Mouse (Mus musculus) A20 (cell line): ENCODE data around the gene Nipsnap1.
A peak's percentile ranks its signal among the peaks of the same experiment; 100 is the strongest.

Experiments used
- DNase-seq: peaks from one replicate; pipeline ENCODE4 v3.0.0-alpha.2; 2011; ENCODE audit warnings: low read depth, low spot score

The Nipsnap1 gene

DNA sequence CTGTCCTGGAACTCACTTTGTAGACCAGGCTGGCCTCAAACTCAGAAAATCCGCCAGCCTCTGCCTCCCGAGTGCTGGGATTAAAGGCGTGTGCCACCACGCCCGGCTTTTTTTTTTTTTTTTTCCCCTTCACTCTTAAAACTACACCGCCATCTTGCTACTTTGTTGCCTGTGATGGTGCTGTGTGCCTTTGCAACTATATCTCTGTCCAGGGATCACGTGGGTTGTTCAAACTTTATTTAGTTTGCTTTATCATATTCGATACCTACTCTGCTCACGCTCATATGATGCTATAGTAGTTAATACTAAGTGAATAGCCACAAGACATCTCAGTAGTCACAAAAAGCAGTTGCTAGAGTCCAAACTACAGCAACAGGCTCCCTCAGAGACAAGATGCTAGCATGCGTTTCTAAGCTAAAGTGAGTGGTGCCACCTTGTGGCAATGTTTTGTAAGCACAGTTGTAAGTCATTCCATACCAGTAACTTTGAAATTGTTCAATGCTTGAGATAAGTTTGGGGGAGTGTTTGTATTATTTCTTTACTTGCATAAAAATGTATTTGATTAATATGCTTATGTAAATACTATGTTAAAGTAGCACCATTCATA, 8.0 kb upstream of the Nipsnap1 start:
- peak; percentile 76 for DNase-seq

DNA sequence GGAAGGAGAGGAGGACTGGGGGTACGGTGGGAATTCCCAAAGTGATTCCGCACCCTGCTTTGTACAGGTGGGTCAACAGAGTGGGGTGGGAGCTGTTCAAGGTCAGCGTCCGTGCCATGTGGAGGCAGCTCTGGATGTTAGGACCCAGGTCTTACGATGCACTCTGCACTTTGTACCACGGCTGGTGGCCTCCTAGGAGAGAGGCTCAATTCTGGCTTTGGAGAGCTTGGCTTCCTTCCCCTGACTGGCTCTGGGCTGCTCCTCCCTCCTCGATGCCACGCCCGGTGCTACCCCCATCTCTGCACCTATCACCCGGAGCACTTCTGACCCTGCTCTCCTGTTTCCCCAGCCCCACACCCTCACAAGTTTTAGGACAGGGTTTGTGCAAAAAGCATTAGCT, 800 bp downstream of the Nipsnap1 start:
- DNase-seq: peak; percentile 44

DNA sequence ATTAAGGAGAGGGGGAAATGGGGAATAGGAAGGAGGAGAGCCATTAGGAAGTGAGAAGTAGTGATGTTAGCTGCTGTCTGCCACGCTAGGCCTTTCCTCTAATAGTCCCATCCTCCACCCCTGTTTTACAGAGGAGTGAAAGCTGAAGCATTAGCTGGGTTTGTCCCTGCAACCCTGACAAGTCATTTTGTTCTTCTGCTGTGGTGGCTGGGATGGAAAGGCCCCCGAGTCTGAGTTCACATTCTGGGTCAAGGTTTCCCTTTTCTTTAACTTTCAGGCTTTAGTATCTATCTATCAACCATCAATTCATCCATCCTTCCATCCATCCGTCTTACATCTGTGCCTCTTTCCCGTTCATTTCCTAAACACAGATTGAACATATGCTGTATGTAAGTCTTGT, 7.3 kb downstream of the Nipsnap1 start:
- DNase-seq: peak; percentile 48

DNA sequence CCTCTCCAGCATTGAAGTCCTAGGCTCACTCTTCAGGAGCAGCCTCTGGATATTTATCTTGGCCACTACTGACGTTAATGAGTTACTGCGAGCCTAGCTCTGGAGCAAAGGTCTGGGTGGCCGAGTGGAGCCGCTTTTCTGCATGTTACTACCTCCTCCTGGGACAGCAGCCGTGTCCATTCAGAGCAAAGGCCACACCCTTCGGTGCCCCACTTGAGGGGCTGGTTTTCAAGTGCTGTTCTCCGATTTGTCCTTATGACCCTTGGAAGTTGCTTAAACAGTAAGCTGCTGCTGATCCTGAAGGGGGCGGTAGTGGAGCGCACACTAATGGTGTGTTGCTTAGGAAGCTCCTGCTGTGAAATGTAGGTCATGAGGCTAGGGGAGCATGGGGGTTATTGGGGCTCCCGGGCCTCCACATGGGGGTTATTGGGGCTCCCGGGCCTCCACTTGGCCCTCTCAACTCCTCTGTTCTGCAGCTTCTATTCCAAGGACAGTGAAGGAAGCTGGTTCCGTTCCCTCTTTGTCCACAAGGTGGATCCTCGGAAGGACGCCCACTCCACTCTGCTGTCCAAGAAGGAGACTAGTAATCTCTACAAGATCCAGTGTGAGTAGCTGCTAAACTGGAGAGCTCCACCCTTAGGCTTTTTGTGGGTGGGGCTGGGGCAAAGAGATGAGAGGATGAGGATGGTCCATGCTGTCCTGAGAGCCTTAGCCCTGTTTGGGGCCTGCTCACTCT, 9.3 kb downstream of the Nipsnap1 start:
- DNase-seq: peak; percentile 31

DNA sequence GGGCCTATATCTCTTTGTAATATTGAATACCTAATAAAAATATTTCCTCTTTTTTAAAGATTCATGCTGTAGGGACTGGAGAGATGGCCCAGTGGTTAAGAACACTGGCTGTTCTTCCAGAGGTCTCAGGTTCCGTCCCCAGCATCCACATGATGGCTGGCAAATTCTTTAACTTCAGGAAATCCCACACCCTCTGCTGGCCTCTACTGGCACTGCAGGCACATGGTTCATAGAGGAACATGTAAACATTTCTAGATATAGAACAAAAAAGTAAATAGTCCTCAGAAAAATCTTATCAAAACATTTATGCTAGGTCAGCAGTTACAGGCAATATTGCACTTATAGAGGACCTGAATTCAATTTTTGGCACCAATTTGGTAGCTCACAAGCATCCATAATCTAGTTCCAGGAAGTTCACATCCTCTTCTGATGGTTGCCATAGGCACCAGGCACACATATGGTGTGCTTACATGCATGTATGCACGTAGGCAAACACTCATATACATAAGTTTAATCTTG, 11.7 kb downstream of the Nipsnap1 start:
- DNase-seq: peak; percentile 55

DNA sequence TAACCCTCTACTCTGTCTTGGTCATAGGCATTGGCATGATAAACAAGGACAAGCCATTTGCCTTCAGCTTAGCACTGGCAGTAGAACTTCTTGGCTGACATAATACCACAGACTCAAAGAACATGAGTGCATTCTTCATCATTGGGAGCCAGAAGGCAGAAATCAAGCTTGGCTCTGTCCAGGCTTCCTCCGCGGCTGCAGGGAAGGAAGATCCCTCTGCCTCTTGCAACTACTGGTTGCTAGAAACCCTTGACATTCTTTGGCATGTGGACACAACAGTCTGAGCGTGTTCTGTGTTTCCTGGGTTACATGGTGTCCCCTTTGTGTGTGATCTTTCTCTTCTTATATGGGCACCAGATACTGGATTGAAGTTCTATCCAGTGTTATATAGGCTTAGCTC, 13.2 kb downstream of the Nipsnap1 start:
- DNase-seq: no peak

DNA sequence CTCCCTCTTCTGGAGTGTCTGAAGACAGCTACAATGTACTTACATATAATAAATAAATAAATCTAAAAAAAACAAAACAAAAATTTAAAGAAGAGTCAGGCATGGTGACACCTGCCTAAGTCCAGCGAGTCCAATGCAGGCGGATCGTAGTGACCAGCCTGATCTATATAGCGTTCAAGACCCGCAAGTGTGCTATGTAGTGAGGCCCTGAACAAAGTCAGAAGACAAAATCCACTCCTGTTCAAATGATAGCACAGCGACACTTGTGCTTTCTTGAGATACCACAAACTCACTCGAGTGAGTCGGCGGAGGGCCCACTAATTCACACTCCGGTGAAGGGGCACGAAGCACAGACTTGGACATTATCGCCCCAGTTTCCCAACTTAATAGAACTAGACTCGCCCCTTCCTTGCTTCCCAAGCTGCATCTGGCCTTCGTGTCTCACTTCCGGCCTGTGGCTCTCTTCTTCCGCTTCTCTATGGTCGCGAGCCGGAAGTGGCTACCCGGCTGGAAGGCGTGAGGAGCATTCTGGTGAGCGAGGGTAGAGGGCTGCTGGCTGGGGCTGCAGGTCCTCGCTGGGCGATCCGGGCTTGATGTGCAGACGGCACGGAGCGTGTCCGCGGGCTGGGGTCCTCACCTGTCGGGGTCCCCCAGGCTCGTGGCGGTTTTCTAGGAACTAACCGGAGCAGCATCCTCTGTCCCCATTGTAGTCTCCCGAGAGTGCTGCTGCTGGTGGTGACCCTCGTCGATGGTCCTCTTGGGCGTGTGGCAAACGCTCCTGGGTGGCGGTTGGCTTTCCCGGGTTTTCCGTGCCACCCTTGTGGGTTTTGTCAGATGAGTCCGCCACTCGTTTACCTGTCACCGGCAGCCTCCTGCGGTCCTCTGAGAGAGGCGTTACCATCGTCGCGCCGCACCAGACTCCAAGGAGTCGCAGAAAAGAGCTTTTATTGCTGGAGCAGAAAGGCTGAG, 21.4 kb downstream of the Nipsnap1 start, which contains the start of gene Thoc5:
Gene Thoc5, plus strand, starts transcription at position 473 of the 969 bp plus-strand sequence.
- DNase-seq: peak; percentile 92

DNA sequence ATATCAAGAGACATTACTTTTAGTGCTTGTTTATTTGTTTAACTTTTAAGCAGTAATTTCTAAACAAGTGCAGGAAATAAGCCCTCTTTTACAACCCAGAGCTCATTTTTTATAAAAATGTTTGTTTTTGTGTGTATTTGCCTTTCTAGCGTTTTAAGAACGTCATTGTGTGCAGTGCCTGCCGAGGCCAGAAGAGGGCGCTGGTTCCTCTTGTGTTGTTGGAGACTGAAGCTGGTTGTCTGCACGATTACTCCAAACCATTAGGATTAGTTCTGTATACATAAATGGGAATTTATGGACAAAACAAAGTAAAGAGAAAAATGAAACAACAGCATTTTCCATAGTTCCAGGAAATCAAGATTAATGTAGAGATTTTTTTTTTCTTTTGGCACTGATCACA, 26.7 kb downstream of the Nipsnap1 start:
- DNase-seq: peak; percentile 66

DNA sequence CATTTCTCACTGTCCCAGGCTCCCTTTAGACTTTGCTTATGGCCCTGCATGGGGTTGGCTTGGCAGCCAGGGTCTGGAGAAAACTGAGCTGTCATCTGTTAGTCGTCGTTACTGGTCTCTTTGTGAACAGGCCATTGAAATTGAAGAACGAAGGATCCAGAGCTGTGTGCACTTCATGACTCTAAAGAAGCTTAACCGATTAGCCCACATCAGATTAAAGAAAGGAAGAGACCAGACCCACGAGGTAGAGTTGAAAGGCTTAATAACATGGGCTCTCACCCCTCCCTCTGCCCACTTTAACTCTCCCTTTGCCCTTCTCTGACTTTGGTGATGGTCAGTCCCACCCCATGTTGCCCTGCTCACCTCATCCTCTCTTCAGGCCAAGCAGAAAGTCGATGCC, 28.2 kb downstream of the Nipsnap1 start:
- DNase-seq: no peak

DNA sequence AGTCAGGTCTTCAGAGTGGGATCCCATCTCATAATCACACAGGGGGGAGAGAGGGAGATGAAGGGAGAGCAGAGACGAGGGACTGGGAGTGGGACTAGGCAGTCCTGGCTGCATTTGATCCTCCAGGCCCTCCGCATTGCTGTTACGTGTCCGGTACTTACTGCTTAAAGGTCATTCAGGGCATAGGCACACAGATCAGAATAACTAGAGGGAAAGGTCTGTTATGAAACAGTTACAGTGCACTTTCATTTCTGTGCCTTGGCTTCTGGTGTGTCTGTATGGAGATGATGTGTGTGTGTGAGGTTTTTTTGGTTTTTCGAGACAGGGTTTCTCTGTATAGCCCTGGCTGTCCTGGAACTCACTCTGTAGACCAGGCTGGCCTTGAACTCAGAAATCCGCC, 32.5 kb downstream of the Nipsnap1 start:
- DNase-seq: no peak

DNA sequence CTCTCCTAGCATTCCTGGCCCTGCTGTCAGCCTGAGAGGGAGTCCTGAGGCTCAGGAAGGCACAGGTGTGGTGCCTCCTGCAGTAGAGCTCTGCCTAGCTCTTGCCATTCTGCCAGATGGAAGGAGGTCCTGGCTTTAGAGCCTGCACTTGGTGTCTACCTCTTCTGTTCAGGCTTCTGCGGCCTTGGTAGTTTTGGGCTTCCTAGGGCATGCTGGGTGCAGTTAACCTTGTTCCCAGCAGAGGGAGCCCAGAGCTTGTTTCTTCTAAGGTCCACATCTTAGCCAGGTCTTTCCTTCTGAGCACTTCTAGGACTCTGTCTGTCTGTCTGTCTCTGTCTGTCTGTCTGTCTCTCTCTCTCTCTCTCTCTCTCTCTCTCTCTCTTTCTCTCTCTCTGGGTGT, 42.3 kb downstream of the Nipsnap1 start:
- DNase-seq: peak; percentile 71

DNA sequence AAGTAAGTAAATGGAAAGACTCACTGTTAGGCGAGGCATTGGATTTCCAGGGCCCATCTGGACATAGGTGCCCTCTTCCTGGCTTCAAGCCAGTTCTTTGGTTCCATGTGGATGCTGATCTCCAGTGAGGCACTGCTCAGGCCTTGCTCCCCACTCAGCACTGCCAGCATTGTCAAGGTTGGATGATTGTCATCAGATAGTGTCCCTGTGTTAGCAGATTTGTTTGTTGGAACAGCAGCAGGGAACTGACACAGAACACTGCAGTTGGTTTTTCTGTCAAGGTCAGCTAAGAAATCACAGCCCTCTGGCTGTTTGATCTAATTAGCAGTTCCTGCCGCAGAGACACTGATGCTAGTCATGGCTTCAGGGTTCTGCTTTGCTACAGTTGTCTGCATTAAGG, 47.5 kb downstream of the Nipsnap1 start:
- DNase-seq: no peak

DNA sequence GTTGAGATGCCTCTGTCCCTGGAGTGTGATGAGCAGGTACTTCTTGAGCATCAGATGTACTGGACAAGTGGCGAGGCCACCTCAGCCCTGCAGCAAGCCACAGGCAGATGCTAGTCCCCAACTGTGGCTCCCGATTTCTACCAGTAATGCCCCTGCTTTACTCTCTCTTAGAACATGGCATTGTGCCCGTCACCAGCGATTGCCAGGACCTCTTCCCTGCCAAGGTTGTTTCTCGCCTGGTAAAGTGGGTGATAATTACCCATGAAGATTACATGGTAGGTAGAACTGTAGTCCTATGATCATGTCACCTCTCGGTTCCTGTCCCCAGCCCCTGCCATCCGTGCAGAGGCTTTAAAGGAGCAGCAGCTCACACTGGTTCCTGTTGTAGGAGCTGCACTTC, 48.0 kb downstream of the Nipsnap1 start:
- DNase-seq: no peak

DNA sequence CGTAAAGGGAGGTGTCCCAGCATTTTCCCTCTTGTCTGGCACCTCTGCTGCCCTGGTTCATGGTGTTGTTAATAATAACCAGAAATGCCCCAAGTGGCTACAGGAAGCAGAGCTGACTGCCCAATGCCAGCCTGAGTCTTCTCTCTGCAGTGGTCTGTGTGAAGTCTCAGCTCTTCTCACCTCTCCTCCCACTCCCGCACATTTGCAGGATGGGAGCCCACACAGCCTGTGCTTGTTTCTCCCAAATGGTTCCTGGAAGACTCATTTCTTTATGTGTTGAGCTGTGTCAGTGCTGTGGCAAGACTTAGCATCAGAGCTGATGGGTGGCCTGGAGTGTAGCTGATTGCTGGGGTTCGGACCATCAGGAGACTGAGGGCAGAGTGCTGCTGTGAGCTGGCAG, 53.5 kb downstream of the Nipsnap1 start:
- DNase-seq: no peak

DNA sequence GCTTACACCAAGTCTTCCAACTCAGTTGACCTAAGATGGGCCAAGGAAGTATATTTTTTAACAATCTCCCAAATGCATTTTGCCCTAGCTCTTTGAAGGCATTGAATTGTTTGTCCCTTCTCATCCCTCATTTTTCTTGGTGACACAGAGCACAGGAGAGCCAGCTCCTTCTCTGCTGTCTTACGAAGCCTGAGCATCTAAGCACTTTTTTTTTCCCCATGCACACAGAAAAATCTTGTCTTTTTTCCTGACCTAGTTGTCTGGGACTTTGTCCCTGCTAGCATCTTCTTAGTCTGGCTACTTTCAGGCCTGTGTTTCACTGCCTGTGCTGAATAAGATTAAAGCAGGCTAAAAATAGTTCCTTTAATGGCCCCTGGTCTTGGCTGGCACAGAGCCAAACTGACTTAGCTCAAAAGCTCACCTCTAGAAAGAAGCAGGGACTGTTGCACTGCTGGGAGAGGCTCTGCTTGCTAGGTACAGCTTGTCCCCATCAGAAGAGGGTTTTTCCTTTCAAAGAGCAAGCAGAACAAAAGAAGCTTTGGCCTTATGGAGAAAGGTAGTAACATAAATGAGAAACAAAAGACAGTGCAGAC, 57.4 kb downstream of the Nipsnap1 start:
- peak; percentile 35 for DNase-seq

DNA sequence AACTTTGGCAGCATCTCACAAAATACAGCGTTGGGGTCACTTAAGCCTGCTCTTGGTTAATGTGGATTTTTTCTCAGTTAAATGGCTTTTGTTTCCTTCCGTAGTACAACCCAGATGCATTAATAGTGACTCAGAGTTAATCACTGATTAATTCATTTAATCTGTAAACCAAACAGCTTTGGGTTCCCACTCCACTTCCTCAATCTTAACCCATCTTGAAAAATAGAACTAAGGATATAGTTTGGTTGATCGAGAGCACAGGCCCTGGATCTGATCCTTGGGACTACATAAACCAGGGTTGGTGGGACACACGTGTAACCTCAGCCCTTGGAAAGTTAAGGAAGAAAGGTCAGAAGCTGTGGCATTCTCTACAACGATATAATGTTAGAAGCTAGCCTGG, 62.5 kb downstream of the Nipsnap1 start:
- DNase-seq: no peak
